Mouse (Mus musculus): ENCODE results near the gene Vmn1r4. TPM values are rescaled to one million over a fixed set of nuclear protein-coding genes. Genes with fewer than 3 reads are reported as not detected.

The Vmn1r4 gene
- under 1 TPM in 1 of 2 experiments, not detected in 1; 0.12 TPM for total RNA-seq (2021)

- DNase-seq = peak; percentile 93
Measured at GRCm38 (mm10) chr6:56923726-56924707, at the start of gene Vmn1r4, which contains the start of gene Nt5c3. TSS of gene Vmn1r4 (plus strand) at chr6:56924015. TSS of gene Nt5c3 (minus strand) at chr6:56923932.

- no peak for DNase-seq
Measured at GRCm38 (mm10) chr6:56876870-56877269, 46.9 kb upstream of the Vmn1r4 start.

GRCm38 (mm10) chr6:56877985-56878384 lies 45.8 kb upstream of the Vmn1r4 start:
- no peak for DNase-seq

- no peak for DNase-seq
Measured at GRCm38 (mm10) chr6:56879352-56879955, 44.4 kb upstream of the Vmn1r4 start.

GRCm38 (mm10) chr6:56888561-56888960 lies 35.3 kb upstream of the Vmn1r4 start:
- DNase-seq = no peak

GRCm38 (mm10) chr6:56890762-56891161 lies 33.1 kb upstream of the Vmn1r4 start:
- no peak for DNase-seq

GRCm38 (mm10) chr6:56899601-56900000 lies 24.2 kb upstream of the Vmn1r4 start:
- no peak for DNase-seq

GRCm38 (mm10) chr6:56901336-56901735 lies 22.5 kb upstream of the Vmn1r4 start:
- DNase-seq = no peak

- peak; percentile 57 for DNase-seq
Measured at GRCm38 (mm10) chr6:56901824-56902386, 21.9 kb upstream of the Vmn1r4 start.

GRCm38 (mm10) chr6:56902606-56903520 lies 21.0 kb upstream of the Vmn1r4 start:
- no peak for DNase-seq

GRCm38 (mm10) chr6:56903831-56904230 lies 20.0 kb upstream of the Vmn1r4 start:
- DNase-seq = no peak

- DNase-seq = no peak
Measured at GRCm38 (mm10) chr6:56904330-56904729, 19.5 kb upstream of the Vmn1r4 start.

GRCm38 (mm10) chr6:56904982-56905381 lies 18.8 kb upstream of the Vmn1r4 start:
- no peak for DNase-seq

- no peak for DNase-seq
Measured at GRCm38 (mm10) chr6:56905486-56905885, 18.3 kb upstream of the Vmn1r4 start.

- DNase-seq = no peak
Measured at GRCm38 (mm10) chr6:56906121-56906846, 17.5 kb upstream of the Vmn1r4 start.

- no peak for DNase-seq
Measured at GRCm38 (mm10) chr6:56907973-56908372, 15.8 kb upstream of the Vmn1r4 start.

GRCm38 (mm10) chr6:56908397-56908796 lies 15.4 kb upstream of the Vmn1r4 start:
- no peak for DNase-seq

GRCm38 (mm10) chr6:56908912-56909311 lies 14.9 kb upstream of the Vmn1r4 start:
- DNase-seq = peak; percentile 78

- no peak for DNase-seq
Measured at GRCm38 (mm10) chr6:56910910-56911309, 12.9 kb upstream of the Vmn1r4 start.

- no peak for DNase-seq
Measured at GRCm38 (mm10) chr6:56913092-56913858, 10.5 kb upstream of the Vmn1r4 start.

GRCm38 (mm10) chr6:56916279-56916678 lies 7.5 kb upstream of the Vmn1r4 start:
- no peak for DNase-seq

All from heart, postnatal 4 days (tissue).